Mouse (Mus musculus) induced T-regulatory cell, adult 2 months (primary cell): ENCODE measurements around the gene H1foo.

Experiments
- DNase-seq: peaks from one replicate; pipeline ENCODE4 v3.0.0-alpha.2; 2012; ENCODE audit warnings: low read depth

The H1foo gene

GRCm38 (mm10) chr6:115986472-115987095 lies 41.8 kb downstream of the H1foo start:
- DNase-seq, result no peak

- no peak for DNase-seq
Observed at GRCm38 (mm10) chr6:115987096-115987747, 42.5 kb downstream of the H1foo start.

- DNase-seq, result no peak
Observed at GRCm38 (mm10) chr6:115989032-115989431, 44.3 kb downstream of the H1foo start.

- peak; percentile 50 for DNase-seq
Observed at GRCm38 (mm10) chr6:115989607-115990006, 44.9 kb downstream of the H1foo start.

GRCm38 (mm10) chr6:115990056-115990455 lies 45.3 kb downstream of the H1foo start:
- DNase-seq, result no peak

GRCm38 (mm10) chr6:115990479-115990878 lies 45.7 kb downstream of the H1foo start:
- DNase-seq, result no peak

- DNase-seq, result no peak
Observed at GRCm38 (mm10) chr6:115991108-115991880, 46.6 kb downstream of the H1foo start.

GRCm38 (mm10) chr6:115991881-115992620 lies 47.3 kb downstream of the H1foo start:
- DNase-seq, result no peak

- no peak for DNase-seq
Observed at GRCm38 (mm10) chr6:115992981-115993380, 48.2 kb downstream of the H1foo start.

GRCm38 (mm10) chr6:115993463-115994145 lies 48.9 kb downstream of the H1foo start:
- DNase-seq, result peak; percentile 64

- no peak for DNase-seq
Observed at GRCm38 (mm10) chr6:115994146-115994876, 49.6 kb downstream of the H1foo start.

- peak; percentile 92 for DNase-seq
Observed at GRCm38 (mm10) chr6:115994877-115995520, 50.3 kb downstream of the H1foo start, which contains the start of gene Plxnd1. TSS of gene Plxnd1 (minus strand) at chr6:115995005.

- DNase-seq, result peak; percentile 54
Observed at GRCm38 (mm10) chr6:115995531-115995941, 50.8 kb downstream of the H1foo start.

GRCm38 (mm10) chr6:115996171-115996851 lies 51.6 kb downstream of the H1foo start:
- peak; percentile 84 for DNase-seq

- DNase-seq, result no peak
Observed at GRCm38 (mm10) chr6:115997726-115998311, 53.1 kb downstream of the H1foo start.

- DNase-seq, result no peak
Observed at GRCm38 (mm10) chr6:115998758-115999157, 54.0 kb downstream of the H1foo start.

- DNase-seq, result no peak
Observed at GRCm38 (mm10) chr6:115999227-115999626, 54.5 kb downstream of the H1foo start.
